ENCODE assay signal across 29 mouse cellular contexts in the genomic region with DNA sequence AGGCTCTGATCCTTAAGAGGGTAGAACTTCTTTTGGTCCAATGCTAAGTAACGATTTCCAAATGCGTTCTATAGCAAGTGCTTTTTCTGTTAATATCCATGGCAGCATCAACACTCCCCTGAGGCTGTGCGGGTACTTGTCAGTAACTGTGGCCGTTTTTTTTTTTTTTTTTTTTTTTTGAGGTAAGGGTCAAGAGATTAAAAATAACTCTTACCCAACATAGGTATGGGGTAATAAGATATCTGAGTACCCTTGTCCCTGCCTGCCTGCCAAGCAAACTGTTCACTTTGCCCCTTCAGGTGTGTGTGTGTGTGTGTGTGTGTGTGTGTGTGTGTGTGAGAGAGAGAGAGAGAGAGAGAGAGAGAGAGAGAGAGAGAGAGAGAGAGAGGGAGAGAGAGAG. TPM values are rescaled to one million over a fixed set of nuclear protein-coding genes. Genes with fewer than 3 reads are reported as not detected.
DNase-seq lines count a peak whose midpoint lies in the region; ATAC-seq and TF ChIP-seq lines count a peak whose summit lies in the region.
"Had no signal": no experiment of that assay in that cellular context is flagged by ENCODE, and none has a peak within 500 bp of the region (broad histone marks: within the 10 kb centered on the region; RNA-seq: fewer than 3 reads in every experiment).

No protein-coding gene starts in this region.

- H3K4me3 ChIP-seq in lung, embryonic 15.5 days, result no peak overlapping the region
- no peak overlapping the region for H3K4me3 ChIP-seq in brown adipose tissue, adult 24 weeks (ENCODE audit: insufficient read depth, low read depth, low read length)
- H3K4me3 ChIP-seq in lung, postnatal 0 days (ENCODE audit: low read depth, low read length), result no peak overlapping the region
- no peak overlapping the region for H3K4me3 ChIP-seq in forebrain, embryonic 15.5 days
- H3K4me3 ChIP-seq: embryonic facial prominence, embryonic 10.5 days; embryonic facial prominence, embryonic 13.5 days; erythroblast, embryonic 14.5 days; forebrain, embryonic 10.5 days; forebrain, embryonic 13.5 days; gastrocnemius, adult 2 months; hindbrain, embryonic 10.5 days; hindbrain, embryonic 13.5 days had no signal

- H3K4me1 ChIP-seq in lung, embryonic 15.5 days, result peaks cover 36% of the 10 kb centered on the region; the same call in 1 of the 2 replicates
- peaks cover 5% of the 10 kb centered on the region; the same call in 1 of the 2 replicates for H3K4me1 ChIP-seq in brown adipose tissue, adult 24 weeks (ENCODE audit: control insufficient read depth, insufficient read depth, insufficient read length, low read length)
- no peaks in the 10 kb centered on the region for H3K4me1 ChIP-seq in lung, postnatal 0 days (ENCODE audit: insufficient read depth, low read depth, low read length)
- H3K4me1 ChIP-seq in forebrain, embryonic 15.5 days, result peaks cover 13% of the 10 kb centered on the region

- 48% methylated on average over 4 of the region's 4 CpGs for WGBS in lung, embryonic 15.5 days
- WGBS in lung, postnatal 0 days, result 60% methylated on average over 4 of the region's 4 CpGs
- WGBS in forebrain, embryonic 15.5 days, result 84% methylated on average over 4 of the region's 4 CpGs

- peak; percentile 64 for TF ChIP-seq EP300 in lung, postnatal 0 days (IDR thresholded peaks at IDR 0.05)

- H3K27me3 ChIP-seq in lung, embryonic 15.5 days, result no peaks in the 10 kb centered on the region
- H3K27me3 ChIP-seq in lung, postnatal 0 days (replicated peaks; ENCODE audit: insufficient read depth, low read length), result no peaks in the 10 kb centered on the region
- H3K27me3 ChIP-seq in forebrain, embryonic 15.5 days, result 0 out of 2 replicates have a peak, but pooled peaks cover 6% of the 10 kb centered on the region

- peak overlapping the region; percentile 68 for H3K27ac ChIP-seq in lung, embryonic 15.5 days
- peak overlapping the region; percentile 70 for H3K27ac ChIP-seq in brown adipose tissue, adult 24 weeks (replicated peaks; ENCODE audit: low read depth, low read length)
- H3K27ac ChIP-seq in lung, postnatal 0 days (ENCODE audit: low read length), result peak overlapping the region; percentile 73; the same call in 1 of the 2 replicates
- H3K27ac ChIP-seq in forebrain, embryonic 15.5 days (replicated peaks), result no peak overlapping the region
- H3K27ac ChIP-seq: embryonic facial prominence, embryonic 10.5 days; embryonic facial prominence, embryonic 13.5 days; forebrain, embryonic 10.5 days; forebrain, embryonic 13.5 days; gastrocnemius, adult 2 months; hindbrain, embryonic 10.5 days; hindbrain, embryonic 13.5 days had no signal

- no peaks in the 10 kb centered on the region for H3K36me3 ChIP-seq in lung, embryonic 15.5 days
- H3K36me3 ChIP-seq in lung, postnatal 0 days (ENCODE audit: insufficient read depth, low read length), result no peaks in the 10 kb centered on the region
- H3K36me3 ChIP-seq in forebrain, embryonic 15.5 days, result no peaks in the 10 kb centered on the region
- H3K36me3 ChIP-seq: embryonic facial prominence, embryonic 10.5 days; embryonic facial prominence, embryonic 13.5 days; forebrain, embryonic 10.5 days; hindbrain, embryonic 10.5 days had no signal

- H3K9ac ChIP-seq in lung, embryonic 15.5 days, result no peak overlapping the region
- no peak overlapping the region for H3K9ac ChIP-seq in lung, postnatal 0 days (replicated peaks; ENCODE audit: low read depth)
- no peak overlapping the region for H3K9ac ChIP-seq in forebrain, embryonic 15.5 days (replicated peaks)
- H3K9ac ChIP-seq: embryonic facial prominence, embryonic 13.5 days; forebrain, embryonic 13.5 days; forebrain, postnatal 0 days; hindbrain, embryonic 13.5 days had no signal

- no peaks in the 10 kb centered on the region for H3K9me3 ChIP-seq in lung, embryonic 15.5 days
- no peaks in the 10 kb centered on the region for H3K9me3 ChIP-seq in lung, postnatal 0 days (ENCODE audit: low read length)
- no peaks in the 10 kb centered on the region for H3K9me3 ChIP-seq in forebrain, embryonic 15.5 days
- H3K9me3 ChIP-seq: embryonic facial prominence, embryonic 10.5 days; embryonic facial prominence, embryonic 13.5 days; forebrain, embryonic 10.5 days; forebrain, embryonic 13.5 days; hindbrain, embryonic 10.5 days; hindbrain, embryonic 13.5 days had no signal

- ATAC-seq in lung, embryonic 15.5 days (ENCODE audit: borderline replicate concordance, extremely low read depth, low FRiP score, low TSS enrichment), result no peak
- ATAC-seq in lung, postnatal 0 days, result peak; percentile 69
- ATAC-seq in forebrain, embryonic 15.5 days (replicated peaks), result no peak
- ATAC-seq: activated CD4-positive, CD25-positive, alpha-beta regulatory T cell, adult 4 months; CD4-positive, CD25-positive, alpha-beta regulatory T cell, adult 4 months; forebrain, embryonic 13.5 days; forebrain, postnatal 0 days; hindbrain, embryonic 16.5 days had no signal

- no peak for DNase-seq in lung, postnatal 14 days
- peak; percentile 81 for DNase-seq in lung, postnatal 0 days (ENCODE audit: low spot score)
- no peak for DNase-seq in c-Kit-positive CD71-positive TER-119-positive erythroid progenitor cells, embryonic 14.5 days (ENCODE audit: low spot score)
- DNase-seq: adrenal gland, postnatal 10 days; adrenal gland, postnatal 36 days; cerebellum, adult 11-12 months; cerebellum, adult 8-10 months; cerebellum, postnatal 10 days; cerebellum, postnatal 36 days; embryo, embryonic 11 days; forebrain, postnatal 0 days; gastrocnemius, adult 2 months; gastrocnemius, postnatal 14 days; heart, adult 11 months; heart, postnatal 36 days had no signal

- no peak for TF ChIP-seq CTCF in lung, postnatal 0 days (IDR thresholded peaks at IDR 0.05)

- no peak overlapping the region for H3K4me2 ChIP-seq in lung, embryonic 15.5 days
- no peak overlapping the region for H3K4me2 ChIP-seq in lung, postnatal 0 days (replicated peaks; ENCODE audit: low read depth, low read length)
- no peak overlapping the region for H3K4me2 ChIP-seq in forebrain, embryonic 15.5 days (replicated peaks)
- H3K4me2 ChIP-seq: embryonic facial prominence, embryonic 13.5 days; forebrain, embryonic 13.5 days; heart, embryonic 11.5 days; hindbrain, embryonic 13.5 days had no signal

RNA-seq across cellular contexts. Expression of a gene that starts 4.1 kb away (rescaled TPM):
- polyA plus RNA-seq in lung, embryonic 15.5 days (2015; fragmentation: Nextera tagmentation; extraction: Ambion mirVana), result 13.9 and 14.9 TPM in 2 replicates
- 2.0 and 4.1 TPM in 2 replicates for polyA plus RNA-seq in brown adipose tissue, adult 24 weeks (2012; ENCODE audit: insufficient read depth, insufficient read length, missing spikeins)
- polyA plus RNA-seq in lung, postnatal 0 days (2015; fragmentation: Nextera tagmentation; extraction: Ambion mirVana), result 15.5 and 16.7 TPM in 2 replicates
- 1.6 and 1.7 TPM in 2 replicates for polyA plus RNA-seq in forebrain, embryonic 15.5 days (2015; fragmentation: Nextera tagmentation; extraction: Ambion mirVana)
